Mouse (Mus musculus): ENCODE measurements at regions not wholly inside any gene's neighbourhood (a gene's known extent, or its start where the extent isn't known, plus 50 kb on each side); places are given as distances from the start of the nearest gene placed in this dataset.

GRCm38 (mm10) chr5:43339671-43340070, 106.7 kb downstream of the Cpeb2 start:
- DNase-seq = no peak

GRCm38 (mm10) chr5:43341475-43341874, 108.5 kb downstream of the Cpeb2 start:
- DNase-seq = no peak

- no peak for DNase-seq
Measured at GRCm38 (mm10) chr5:43344441-43344840, 111.5 kb downstream of the Cpeb2 start.

- no peak for DNase-seq
Measured at GRCm38 (mm10) chr5:43350987-43351386, 118.0 kb downstream of the Cpeb2 start.

- DNase-seq = no peak
Measured at GRCm38 (mm10) chr5:43353021-43353990, 120.3 kb downstream of the Cpeb2 start.

- no peak for DNase-seq
Measured at GRCm38 (mm10) chr5:43354351-43354942, 121.5 kb downstream of the Cpeb2 start.

- DNase-seq = peak; percentile 73
Measured at GRCm38 (mm10) chr5:43355026-43355580, 122.1 kb downstream of the Cpeb2 start.

GRCm38 (mm10) chr5:43355832-43356231, 122.9 kb downstream of the Cpeb2 start:
- no peak for DNase-seq

GRCm38 (mm10) chr5:43357100-43357680, 124.2 kb downstream of the Cpeb2 start:
- no peak for DNase-seq

GRCm38 (mm10) chr5:43357901-43358300, 124.9 kb downstream of the Cpeb2 start:
- DNase-seq = no peak

GRCm38 (mm10) chr5:43358928-43359765, 126.2 kb downstream of the Cpeb2 start:
- no peak for DNase-seq

- peak; percentile 23 for DNase-seq
Measured at GRCm38 (mm10) chr5:43360298-43360697, 127.3 kb downstream of the Cpeb2 start.

- DNase-seq = no peak
Measured at GRCm38 (mm10) chr5:43361026-43361425, 128.1 kb downstream of the Cpeb2 start.

- DNase-seq = no peak
Measured at GRCm38 (mm10) chr5:43372385-43372784, 139.4 kb downstream of the Cpeb2 start.

- no peak for DNase-seq
Measured at GRCm38 (mm10) chr5:43384689-43385375, 130.5 kb upstream of the C1qtnf7 start.

- DNase-seq = no peak
Measured at GRCm38 (mm10) chr5:43390997-43391396, 124.3 kb upstream of the C1qtnf7 start.

GRCm38 (mm10) chr5:43391412-43392029, 123.8 kb upstream of the C1qtnf7 start:
- peak; percentile 7 for DNase-seq

- no peak for DNase-seq
Measured at GRCm38 (mm10) chr5:43392908-43393545, 122.3 kb upstream of the C1qtnf7 start.

- DNase-seq = no peak
Measured at GRCm38 (mm10) chr5:43417259-43417658, 98.1 kb upstream of the C1qtnf7 start.

GRCm38 (mm10) chr5:43422815-43423687, 92.3 kb upstream of the C1qtnf7 start:
- DNase-seq = peak; percentile 51

Data from right cerebral cortex, postnatal 4 days (tissue).